Mouse (Mus musculus) lung, postnatal 0 days (tissue): Measurements from ENCODE around the gene Cd247. TPM values are rescaled to one million over a fixed set of nuclear protein-coding genes. Genes with fewer than 3 reads are reported as not detected.

ENCODE experiments used
- ATAC-seq: fragments of 200-750 bp; cut with Nextera tagmentation; 2 replicates; pipeline ENCODE4 v1.8.0; 2017; ENCODE audit warnings: moderate library complexity
- DNase-seq: peaks from one replicate; pipeline ENCODE4 v3.0.0-alpha.2; 2016; ENCODE audit warnings: low spot score
- H3K27ac ChIP-seq: fragments of 300-500 bp; sonication (generic); 2 replicates; pipeline ENCODE4 v1.5.1; 2014; ENCODE audit warnings: antibody characterized with exemption, mild to moderate bottlenecking, low read length, mixed read lengths
- H3K27me3 ChIP-seq: fragments of 300-500 bp; sonication (generic); replicated peaks from 2 replicates; pipeline ENCODE4 v1.6.1; 2014; ENCODE audit warnings: low read length, mixed read lengths; ENCODE audit not compliant: insufficient read depth
- H3K36me3 ChIP-seq: fragments of 300-500 bp; sonication (generic); 2 replicates; pipeline ENCODE4 v1.6.1; 2014; ENCODE audit warnings: low read length, mixed read lengths; ENCODE audit not compliant: insufficient read depth
- H3K4me1 ChIP-seq: fragments of 300-500 bp; sonication (generic); 2 replicates; pipeline ENCODE4 v1.6.1; 2014; ENCODE audit warnings: antibody characterized with exemption, low read depth, low read length, mixed read lengths; ENCODE audit not compliant: insufficient read depth
- H3K4me2 ChIP-seq: fragments of 300-500 bp; sonication (generic); replicated peaks from 2 replicates; pipeline ENCODE4 v1.6.1; 2014; ENCODE audit warnings: low read depth, mild to moderate bottlenecking, low read length, moderate library complexity, mixed read lengths
- H3K4me3 ChIP-seq: fragments of 300-500 bp; sonication (generic); 2 replicates; pipeline ENCODE4 v1.5.1; 2014; ENCODE audit warnings: low read depth, low read length
- H3K9ac ChIP-seq: fragments of 300-500 bp; sonication (generic); replicated peaks from 2 replicates; pipeline ENCODE4 v1.6.1; 2014; ENCODE audit warnings: low read depth, mild to moderate bottlenecking
- H3K9me3 ChIP-seq: fragments of 300-500 bp; sonication (generic); 2 replicates; pipeline ENCODE4 v1.6.1; 2016; ENCODE audit warnings: low read length, mixed read lengths
- CTCF ChIP-seq: IDR thresholded peaks from 2 replicates; pipeline ENCODE4 v1.5.1; 2016; ENCODE audit warnings: antibody characterized with exemption, mild to moderate bottlenecking
- EP300 ChIP-seq: IDR thresholded peaks from 2 replicates; pipeline ENCODE4 v1.6.1; 2016; ENCODE audit warnings: antibody characterized with exemption, mild to moderate bottlenecking, control low read depth
- WGBS: fragments of 180-500 bp; shearing (Covaris S2); extraction: QIAGEN DNeasy Blood & Tissue Kit; methylation state at CpG from one replicate; pipeline ENCODE4 v1.1.7; 2014; 5-methylcytosine and 5-hydroxymethylcytosine counted together
- polyA plus RNA-seq: library from polyadenylated mRNA; unstranded; fragments of >200 nt; fragmentation: Nextera tagmentation; extraction: Ambion mirVana; gene quantifications from 2 replicates; pipeline ENCODE4 v1.2.1, GENCODE M21; 2015

Cd247 gene
- polyA plus RNA-seq, 1 experiment from 2014 or later, result 1.3 TPM

GRCm38 (mm10) chr1:165837546-165837945 is 49.1 kb downstream of the Cd247 start:
- WGBS, result 22% methylated on average over 8 of the region's 8 CpGs
- no peak overlapping the region for H3K4me2 ChIP-seq
- TF ChIP-seq CTCF, result no peak
- TF ChIP-seq EP300, result no peak
- H3K27ac ChIP-seq, result no peak overlapping the region
- DNase-seq, result peak; percentile 27
- H3K9ac ChIP-seq, result no peak overlapping the region
- H3K4me1 ChIP-seq, result peaks cover 5% of the 10 kb centered on the region
- H3K4me3 ChIP-seq, result no peak overlapping the region
- H3K36me3 ChIP-seq, result no peaks in the 10 kb centered on the region
- no peaks in the 10 kb centered on the region for H3K9me3 ChIP-seq
- H3K27me3 ChIP-seq, result peaks cover 7% of the 10 kb centered on the region; the same call in 1 of the 2 replicates
- peak; percentile 61 for ATAC-seq

GRCm38 (mm10) chr1:165839201-165839600 is 50.7 kb downstream of the Cd247 start:
- DNase-seq (no peak), ATAC-seq (no peak)
- Histone ChIP-seq H3K4me1 (peaks cover 5% of the 10 kb centered on the region), H3K27me3 (peaks cover 7% of the 10 kb centered on the region; the same call in 1 of the 2 replicates), H3K4me3 (no peak overlapping the region), H3K4me2 (no peak overlapping the region), H3K27ac (no peak overlapping the region), H3K9me3 (no peaks in the 10 kb centered on the region), H3K36me3 (no peaks in the 10 kb centered on the region), H3K9ac (no peak overlapping the region)
- TF ChIP-seq EP300 (no peak), CTCF (no peak)
- 79% methylated on average over 4 of the region's 4 CpGs for WGBS

DNA sequence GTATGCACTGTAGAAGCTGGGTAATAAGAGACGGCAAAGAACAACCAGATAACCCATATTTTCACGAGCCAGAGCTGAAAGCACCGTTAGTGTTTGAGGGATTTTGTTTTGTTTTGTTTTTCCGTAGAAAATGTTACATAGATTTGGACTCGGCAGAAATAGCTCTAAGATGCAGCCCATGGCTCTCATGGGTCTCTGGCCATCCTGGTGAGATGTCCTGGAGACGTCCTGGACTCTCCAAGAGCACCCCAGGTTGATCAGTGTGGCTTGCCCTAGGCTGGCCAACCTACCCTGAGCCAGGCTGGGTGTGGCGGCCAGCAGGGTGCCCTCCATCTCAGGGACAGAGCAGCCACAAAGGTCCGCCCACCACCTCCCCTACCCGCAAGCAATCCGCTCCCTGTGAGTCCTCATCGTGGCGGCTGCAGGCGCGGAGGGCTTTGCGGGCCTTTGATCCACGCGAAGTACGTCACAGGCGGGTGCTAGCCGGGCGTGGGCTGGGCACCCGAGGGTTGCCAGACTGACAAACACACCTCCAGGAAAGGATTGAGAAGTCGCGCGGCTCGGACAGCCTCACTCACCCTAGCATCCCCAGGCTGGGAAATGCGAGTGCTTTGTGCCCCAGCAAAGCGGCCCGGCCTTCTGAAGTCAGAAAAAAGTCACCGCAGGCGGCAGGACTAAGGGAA is 52.2 kb downstream of the Cd247 start:
- ATAC-seq (0 out of 2 replicates have a peak, but pooled peaks have one; percentile 8), DNase-seq (no peak)
- Histone ChIP-seq H3K27ac (no peak overlapping the region), H3K9me3 (no peaks in the 10 kb centered on the region), H3K4me3 (peak overlapping the region; percentile 23; the same call in 1 of the 2 replicates), H3K27me3 (peaks cover 13% of the 10 kb centered on the region; the same call in 1 of the 2 replicates), H3K36me3 (no peaks in the 10 kb centered on the region), H3K4me2 (peak overlapping the region; percentile 48), H3K4me1 (peaks cover 5% of the 10 kb centered on the region), H3K9ac (no peak overlapping the region)
- WGBS, result 18% methylated on average over 31 of the region's 31 CpGs
- TF ChIP-seq CTCF (no peak), EP300 (no peak)

GRCm38 (mm10) chr1:165842170-165842569 is 53.7 kb downstream of the Cd247 start:
- Histone ChIP-seq H3K4me2 (no peak overlapping the region), H3K4me1 (peaks cover 5% of the 10 kb centered on the region), H3K9me3 (no peaks in the 10 kb centered on the region), H3K27me3 (peaks cover 16% of the 10 kb centered on the region; the same call in 1 of the 2 replicates), H3K27ac (no peak overlapping the region), H3K9ac (no peak overlapping the region), H3K36me3 (no peaks in the 10 kb centered on the region), H3K4me3 (no peak overlapping the region)
- WGBS, result 86% methylated on average over 7 of the region's 7 CpGs
- DNase-seq, result no peak
- TF ChIP-seq EP300 (no peak), CTCF (no peak)
- ATAC-seq, result no peak

- Histone ChIP-seq H3K27me3 (peaks cover 16% of the 10 kb centered on the region; the same call in 1 of the 2 replicates), H3K9me3 (no peaks in the 10 kb centered on the region), H3K4me3 (no peak overlapping the region), H3K36me3 (no peaks in the 10 kb centered on the region), H3K27ac (no peak overlapping the region), H3K9ac (no peak overlapping the region), H3K4me2 (no peak overlapping the region), H3K4me1 (peaks cover 5% of the 10 kb centered on the region; the same call in 1 of the 2 replicates)
- WGBS, result 70% methylated on average over 3 of the region's 3 CpGs
- ATAC-seq (no peak), DNase-seq (no peak)
- no peak for TF ChIP-seq CTCF
- TF ChIP-seq EP300, result no peak
Observed at GRCm38 (mm10) chr1:165843586-165843985, 55.1 kb downstream of the Cd247 start.

- peak overlapping the region; percentile 100 for H3K4me2 ChIP-seq
- peak overlapping the region; percentile 57 for H3K4me3 ChIP-seq
- peaks cover 16% of the 10 kb centered on the region; the same call in 1 of the 2 replicates for H3K27me3 ChIP-seq
- 3% methylated on average over 15 of the region's 20 CpGs for WGBS
- ATAC-seq (peak; percentile 58), DNase-seq (peak; percentile 28)
- no peaks in the 10 kb centered on the region for H3K9me3 ChIP-seq
- H3K27ac ChIP-seq, result no peak overlapping the region
- H3K9ac ChIP-seq, result peak overlapping the region; percentile 36; the same call in 1 of the 2 replicates
- no peak for TF ChIP-seq EP300
- TF ChIP-seq CTCF, result no peak
- H3K4me1 ChIP-seq, result peaks cover 6% of the 10 kb centered on the region; the same call in 1 of the 2 replicates
- H3K36me3 ChIP-seq, result no peaks in the 10 kb centered on the region
Observed at GRCm38 (mm10) chr1:165844466-165844951, 56.0 kb downstream of the Cd247 start.
